Mouse (Mus musculus): ENCODE measurements around the gene Dbt. TPM values are rescaled to one million over a fixed set of nuclear protein-coding genes. Genes with fewer than 3 reads are reported as not detected.

The Dbt gene
- 11.1 and 11.5 TPM in 2 replicates for polyA plus RNA-seq (2016; fragmentation: Nextera tagmentation; extraction: Ambion mirVana)

- H3K4me3 ChIP-seq = peak within 1 kb of the TSS; percentile 65
- ATAC-seq = peak; percentile 83
- no peaks in the 10 kb centered on the region for H3K9me3 ChIP-seq (replicated peaks)
- no peak within 1 kb of the TSS for H3K27ac ChIP-seq
- peak within 1 kb of the TSS; percentile 76 for H3K4me2 ChIP-seq
- H3K4me1 ChIP-seq = peaks cover 24% of the 10 kb centered on the region
- peaks cover 6% of the 10 kb centered on the region; the same call in 1 of the 2 replicates for H3K36me3 ChIP-seq
- H3K27me3 ChIP-seq (replicated peaks) = no peaks in the 10 kb centered on the region
- 1% methylated on average over 36 of the region's 36 CpGs for WGBS (ENCODE audit: insufficient replicate concordance)
- H3K9ac ChIP-seq = peak within 1 kb of the TSS; percentile 67
These were observed at the start of gene Dbt for GRCm38 (mm10) chr3:116512904-116513716. TSS of gene Dbt (plus strand) at chr3:116513070.

GRCm38 (mm10) chr3:116464318-116464717, 48.6 kb upstream of the Dbt start:
- Histone ChIP-seq H3K4me2 (no peak overlapping the region), H3K9me3 (replicated peaks) (no peaks in the 10 kb centered on the region), H3K27me3 (replicated peaks) (no peaks in the 10 kb centered on the region), H3K4me1 (no peaks in the 10 kb centered on the region), H3K27ac (no peak overlapping the region), H3K4me3 (no peak overlapping the region), H3K9ac (no peak overlapping the region), H3K36me3 (no peaks in the 10 kb centered on the region)
- WGBS (ENCODE audit: insufficient replicate concordance) = 55% methylated on average over 2 of the region's 2 CpGs
- ATAC-seq = no peak

GRCm38 (mm10) chr3:116465709-116466108, 47.2 kb upstream of the Dbt start:
- no peak for ATAC-seq

GRCm38 (mm10) chr3:116474602-116475001, 38.3 kb upstream of the Dbt start:
- ATAC-seq = no peak
- Histone ChIP-seq H3K36me3 (no peaks in the 10 kb centered on the region), H3K27me3 (replicated peaks) (0 out of 2 replicates have a peak, but pooled peaks cover 4% of the 10 kb centered on the region), H3K4me1 (no peaks in the 10 kb centered on the region), H3K4me2 (no peak overlapping the region), H3K27ac (no peak overlapping the region), H3K9ac (no peak overlapping the region), H3K4me3 (no peak overlapping the region), H3K9me3 (replicated peaks) (no peaks in the 10 kb centered on the region)
- 62% methylated on average over 11 of the region's 11 CpGs for WGBS (ENCODE audit: insufficient replicate concordance)

More at GRCm38 (mm10) chr3:116465709-116466108, 47.2 kb upstream of the Dbt start:
- H3K27ac ChIP-seq = no peak overlapping the region
- no peaks in the 10 kb centered on the region for H3K9me3 ChIP-seq (replicated peaks)
- H3K4me3 ChIP-seq = no peak overlapping the region
- WGBS (ENCODE audit: insufficient replicate concordance) = 46% methylated on average over 12 of the region's 12 CpGs
- no peaks in the 10 kb centered on the region for H3K4me1 ChIP-seq
- no peak overlapping the region for H3K4me2 ChIP-seq
- no peaks in the 10 kb centered on the region for H3K36me3 ChIP-seq
- H3K9ac ChIP-seq = no peak overlapping the region
- no peaks in the 10 kb centered on the region for H3K27me3 ChIP-seq (replicated peaks)

GRCm38 (mm10) chr3:116476686-116477298, 36.1 kb upstream of the Dbt start:
- Histone ChIP-seq H3K4me1 (no peaks in the 10 kb centered on the region), H3K9ac (no peak overlapping the region), H3K27ac (no peak overlapping the region), H3K4me2 (no peak overlapping the region), H3K27me3 (replicated peaks) (no peaks in the 10 kb centered on the region), H3K9me3 (replicated peaks) (no peaks in the 10 kb centered on the region), H3K4me3 (no peak overlapping the region), H3K36me3 (no peaks in the 10 kb centered on the region)
- WGBS (ENCODE audit: insufficient replicate concordance) = 41% methylated on average over 5 of the region's 5 CpGs
- no peak for ATAC-seq

GRCm38 (mm10) chr3:116477351-116477750, 35.5 kb upstream of the Dbt start:
- WGBS (ENCODE audit: insufficient replicate concordance) = 70% methylated on average over 7 of the region's 7 CpGs
- H3K9me3 ChIP-seq (replicated peaks) = no peaks in the 10 kb centered on the region
- no peak for ATAC-seq
- no peak overlapping the region for H3K4me3 ChIP-seq
- no peaks in the 10 kb centered on the region for H3K4me1 ChIP-seq
- no peaks in the 10 kb centered on the region for H3K27me3 ChIP-seq (replicated peaks)
- H3K36me3 ChIP-seq = no peaks in the 10 kb centered on the region
- H3K9ac ChIP-seq = no peak overlapping the region
- no peak overlapping the region for H3K4me2 ChIP-seq
- H3K27ac ChIP-seq = no peak overlapping the region

GRCm38 (mm10) chr3:116480119-116480518, 32.8 kb upstream of the Dbt start:
- Histone ChIP-seq H3K9me3 (replicated peaks) (no peaks in the 10 kb centered on the region), H3K27ac (no peak overlapping the region), H3K27me3 (replicated peaks) (no peaks in the 10 kb centered on the region), H3K36me3 (no peaks in the 10 kb centered on the region), H3K4me3 (no peak overlapping the region), H3K9ac (no peak overlapping the region), H3K4me2 (no peak overlapping the region), H3K4me1 (no peaks in the 10 kb centered on the region)
- no peak for ATAC-seq
- WGBS (ENCODE audit: insufficient replicate concordance) = 73% methylated on average over 2 of the region's 2 CpGs

- no peaks in the 10 kb centered on the region for H3K36me3 ChIP-seq
- H3K4me1 ChIP-seq = no peaks in the 10 kb centered on the region
- H3K27me3 ChIP-seq (replicated peaks) = no peaks in the 10 kb centered on the region
- no peak overlapping the region for H3K9ac ChIP-seq
- no peaks in the 10 kb centered on the region for H3K9me3 ChIP-seq (replicated peaks)
- no peak for ATAC-seq
- H3K4me3 ChIP-seq = no peak overlapping the region
- 49% methylated on average over 5 of the region's 5 CpGs for WGBS (ENCODE audit: insufficient replicate concordance)
- H3K27ac ChIP-seq = no peak overlapping the region
- no peak overlapping the region for H3K4me2 ChIP-seq
These were observed 31.9 kb upstream of the Dbt start for GRCm38 (mm10) chr3:116480937-116481336.

GRCm38 (mm10) chr3:116482724-116483123, 30.1 kb upstream of the Dbt start:
- Histone ChIP-seq H3K4me2 (no peak overlapping the region), H3K4me3 (no peak overlapping the region), H3K4me1 (no peaks in the 10 kb centered on the region), H3K27me3 (replicated peaks) (no peaks in the 10 kb centered on the region), H3K9ac (no peak overlapping the region), H3K27ac (no peak overlapping the region), H3K36me3 (peaks cover 11% of the 10 kb centered on the region), H3K9me3 (replicated peaks) (no peaks in the 10 kb centered on the region)
- no peak for ATAC-seq
- 25% methylated on average over 3 of the region's 3 CpGs for WGBS (ENCODE audit: insufficient replicate concordance)

GRCm38 (mm10) chr3:116483271-116483670, 29.6 kb upstream of the Dbt start:
- no peak overlapping the region for H3K27ac ChIP-seq
- H3K9me3 ChIP-seq (replicated peaks) = no peaks in the 10 kb centered on the region
- no peak overlapping the region for H3K4me2 ChIP-seq
- no peak overlapping the region for H3K9ac ChIP-seq
- H3K4me1 ChIP-seq = no peaks in the 10 kb centered on the region
- ATAC-seq = no peak
- WGBS (ENCODE audit: insufficient replicate concordance) = 42% methylated on average over 4 of the region's 4 CpGs
- H3K4me3 ChIP-seq = no peak overlapping the region
- H3K27me3 ChIP-seq (replicated peaks) = no peaks in the 10 kb centered on the region
- H3K36me3 ChIP-seq = peaks cover 16% of the 10 kb centered on the region

GRCm38 (mm10) chr3:116490920-116491319, 21.9 kb upstream of the Dbt start:
- WGBS (ENCODE audit: insufficient replicate concordance) = 81% methylated on average over 5 of the region's 5 CpGs
- no peak overlapping the region for H3K9ac ChIP-seq
- no peak for ATAC-seq
- H3K9me3 ChIP-seq (replicated peaks) = no peaks in the 10 kb centered on the region
- H3K36me3 ChIP-seq = peaks cover 89% of the 10 kb centered on the region
- no peak overlapping the region for H3K4me3 ChIP-seq
- H3K27ac ChIP-seq = no peak overlapping the region
- H3K4me2 ChIP-seq = no peak overlapping the region
- no peaks in the 10 kb centered on the region for H3K4me1 ChIP-seq
- no peaks in the 10 kb centered on the region for H3K27me3 ChIP-seq (replicated peaks)

GRCm38 (mm10) chr3:116491923-116492454, 20.9 kb upstream of the Dbt start:
- 87% methylated on average over 1 of the region's 1 CpGs for WGBS (ENCODE audit: insufficient replicate concordance)
- no peak for ATAC-seq
- Histone ChIP-seq H3K4me1 (no peaks in the 10 kb centered on the region), H3K27me3 (replicated peaks) (no peaks in the 10 kb centered on the region), H3K9ac (no peak overlapping the region), H3K27ac (no peak overlapping the region), H3K9me3 (replicated peaks) (no peaks in the 10 kb centered on the region), H3K4me2 (no peak overlapping the region), H3K36me3 (peaks cover 93% of the 10 kb centered on the region), H3K4me3 (no peak overlapping the region)

All from liver, embryonic 12.5 days (tissue).